Mouse (Mus musculus): ENCODE measurements at regions not wholly inside any gene's neighbourhood (a gene's known extent, or its start where the extent isn't known, plus 50 kb on each side); places are given as distances from the start of the nearest gene placed in this dataset.

GRCm38 (mm10) chr14:98833230-98833999 lies 160.7 kb downstream of the Rpl36a-ps1 start:
- DNase-seq = no peak

DNA sequence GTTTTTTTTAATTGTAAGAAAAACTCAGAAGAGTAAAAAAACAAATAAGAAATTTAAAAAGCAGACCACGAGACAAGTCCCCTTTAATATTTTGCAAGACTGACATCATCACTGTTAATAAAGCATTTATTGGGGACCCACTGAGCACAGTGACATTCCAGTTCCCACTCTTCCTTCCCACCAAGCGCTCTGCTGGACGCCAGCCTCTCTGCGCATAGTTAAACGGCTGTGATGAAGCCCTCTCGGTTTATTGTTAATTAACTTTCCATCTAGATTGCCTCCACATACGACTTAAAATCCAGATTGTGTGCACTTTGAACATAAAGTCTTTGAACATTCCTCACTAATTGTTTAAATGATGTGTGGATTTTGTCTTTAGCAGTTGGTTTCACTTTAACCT lies 161.7 kb downstream of the Rpl36a-ps1 start:
- DNase-seq = no peak

GRCm38 (mm10) chr14:98829958-98830633 lies 164.0 kb downstream of the Rpl36a-ps1 start:
- no peak for DNase-seq

GRCm38 (mm10) chr14:98827490-98827889 lies 166.6 kb downstream of the Rpl36a-ps1 start:
- no peak for DNase-seq

DNA sequence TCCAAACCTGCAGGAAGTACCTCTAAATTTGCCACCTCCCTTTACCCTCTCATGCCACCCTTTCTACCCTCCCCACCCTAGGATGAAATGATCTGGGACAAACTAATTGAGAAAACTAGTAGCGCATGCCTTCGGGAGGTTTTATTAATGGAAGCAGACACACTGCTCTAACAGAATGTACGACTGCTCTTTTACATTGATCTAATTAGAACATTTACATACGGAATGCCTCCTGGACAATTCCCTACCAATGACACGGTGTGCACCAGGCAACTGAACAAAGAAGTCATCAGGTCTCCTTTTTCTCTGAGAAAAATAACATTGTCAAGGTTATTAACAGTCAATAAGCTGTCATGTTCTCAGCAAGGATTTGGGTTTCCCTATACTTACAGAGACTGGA lies 180.5 kb downstream of the Rpl36a-ps1 start:
- no peak for DNase-seq

GRCm38 (mm10) chr14:98810259-98811042 lies 183.7 kb downstream of the Rpl36a-ps1 start:
- DNase-seq = no peak

- no peak for DNase-seq
These were observed 186.0 kb downstream of the Rpl36a-ps1 start for GRCm38 (mm10) chr14:98808117-98808516.

DNA sequence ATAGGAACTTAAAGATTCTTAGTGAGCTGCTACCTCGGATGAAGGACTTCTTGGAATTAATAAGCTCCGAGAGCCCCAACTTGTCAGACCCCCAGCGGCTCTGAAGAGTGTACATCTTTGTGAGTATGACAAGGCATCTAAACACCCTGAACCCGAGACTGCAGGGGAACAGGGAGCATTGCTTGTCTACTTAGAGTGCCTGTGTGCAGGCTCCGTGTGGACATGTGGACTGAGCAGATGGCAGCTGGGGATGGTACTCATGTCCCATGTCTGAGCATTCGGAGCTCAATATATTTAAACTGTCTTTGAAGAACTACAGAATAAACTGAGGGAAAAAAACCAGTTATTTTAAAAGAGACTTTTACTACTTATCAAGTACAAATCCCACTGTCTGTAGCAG lies 189.1 kb downstream of the Rpl36a-ps1 start:
- DNase-seq = no peak

DNA sequence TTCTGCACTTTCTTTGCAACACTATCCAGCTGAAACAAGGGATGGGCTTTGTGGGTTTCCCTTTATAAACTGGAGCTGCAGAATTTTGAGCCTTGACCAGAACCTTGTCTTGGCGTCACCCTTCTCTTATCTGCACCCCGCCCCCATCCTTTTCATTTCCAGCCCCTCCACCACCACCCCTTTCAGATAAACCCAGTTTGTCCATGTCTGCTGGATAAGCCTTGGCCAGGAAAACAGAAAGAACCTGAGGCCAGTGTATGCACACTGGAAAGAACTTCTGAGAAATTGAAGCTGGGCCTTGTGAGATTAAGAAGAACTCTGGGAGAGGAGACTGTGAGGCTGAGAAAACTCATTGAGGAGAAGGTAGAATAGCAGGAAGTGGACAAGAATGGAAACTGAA lies 192.8 kb downstream of the Rpl36a-ps1 start:
- DNase-seq = no peak

- no peak for DNase-seq
These were observed 202.1 kb downstream of the Rpl36a-ps1 start for GRCm38 (mm10) chr14:98791970-98792369.

DNA sequence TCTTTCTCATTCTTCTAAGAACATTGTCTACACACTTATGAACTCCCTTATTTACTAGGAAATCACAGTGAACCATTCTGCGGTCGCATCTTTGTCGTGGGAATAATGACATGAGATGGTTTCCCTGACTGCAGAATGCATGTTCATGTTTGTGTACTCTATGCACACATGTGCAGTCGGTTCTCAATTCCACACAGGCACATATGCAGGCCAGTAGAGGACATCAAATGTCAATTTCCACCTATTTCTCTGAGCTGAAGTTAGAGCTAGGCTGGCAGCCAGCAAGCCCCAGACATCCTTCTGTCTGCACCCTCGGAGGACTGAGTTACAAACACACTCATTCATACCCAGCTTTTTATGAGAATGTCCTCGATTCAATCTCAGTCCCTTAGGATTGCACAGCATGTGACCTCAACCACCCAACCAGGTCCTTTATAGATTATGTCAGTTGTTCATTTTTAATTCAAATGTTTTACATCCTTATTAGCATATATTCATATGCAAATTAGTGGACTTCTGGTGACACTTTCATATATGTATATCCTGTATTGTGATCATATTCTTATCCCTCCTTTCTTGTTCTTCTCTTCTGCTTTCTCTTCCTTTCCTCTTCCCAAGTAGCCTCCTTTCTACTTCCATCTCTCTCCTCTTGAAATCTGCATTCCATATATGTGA lies 202.7 kb downstream of the Rpl36a-ps1 start:
- no peak for DNase-seq

DNA sequence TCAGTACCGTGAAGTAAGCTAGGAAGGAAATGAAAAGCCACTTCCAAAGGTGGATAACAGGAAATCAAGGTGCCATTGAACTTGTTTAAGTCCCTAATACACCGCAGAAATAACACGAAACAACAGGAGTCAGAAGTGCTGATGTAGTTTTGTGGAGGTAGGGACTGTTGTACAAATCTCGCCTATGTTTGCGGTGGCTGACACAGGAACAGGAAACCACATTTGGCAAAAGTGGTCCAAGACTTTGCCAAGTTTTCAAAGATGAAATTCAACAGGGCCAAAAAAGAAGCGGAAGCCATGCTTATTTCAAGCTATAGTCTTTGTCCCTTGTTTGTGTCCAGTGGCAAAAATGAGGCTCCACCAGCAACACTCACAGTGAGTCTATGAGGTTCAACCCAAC lies 204.3 kb downstream of the Rpl36a-ps1 start:
- DNase-seq = no peak

- no peak for DNase-seq
These were observed 212.4 kb downstream of the Rpl36a-ps1 start for GRCm38 (mm10) chr14:98781711-98782110.

DNA sequence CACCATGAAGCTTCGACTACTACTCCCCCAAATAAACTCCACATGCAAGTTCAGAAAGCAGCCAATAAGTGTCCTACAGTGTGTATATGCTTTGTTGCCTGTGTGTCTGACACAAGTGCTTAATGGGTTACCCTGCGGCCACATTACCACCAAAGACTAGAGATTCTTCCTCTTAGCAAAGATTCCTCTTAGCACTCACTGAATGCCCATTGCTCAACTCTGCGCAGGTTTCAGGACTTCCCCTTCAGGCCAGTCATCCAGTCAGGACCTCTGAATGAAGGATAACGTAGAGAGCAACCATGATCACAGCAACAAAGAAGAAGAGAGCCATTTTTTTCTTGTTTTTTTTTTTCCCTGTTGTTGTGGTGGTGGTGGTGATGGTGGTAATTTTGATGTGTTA lies 222.0 kb downstream of the Rpl36a-ps1 start:
- DNase-seq = no peak

DNA sequence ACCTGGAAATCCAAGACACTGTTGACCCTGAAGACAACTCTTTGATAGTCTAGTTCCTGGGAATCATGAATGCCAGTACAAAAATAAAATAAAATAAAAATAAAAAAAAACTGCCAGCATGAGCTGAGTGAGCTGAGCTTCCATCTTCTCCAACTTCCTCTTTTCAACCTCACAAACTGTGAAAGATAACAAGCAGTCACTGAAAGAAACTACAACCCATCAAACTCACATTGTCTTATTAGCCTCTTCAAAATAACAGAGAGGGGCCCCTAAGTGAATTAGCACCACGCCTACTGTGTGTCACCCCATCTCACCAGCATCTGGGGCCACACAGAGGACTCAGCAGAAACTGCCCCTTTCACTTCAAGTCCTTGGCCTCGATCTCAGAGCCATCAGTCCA lies 225.3 kb downstream of the Rpl36a-ps1 start:
- no peak for DNase-seq

GRCm38 (mm10) chr14:98767481-98767880 lies 226.6 kb downstream of the Rpl36a-ps1 start:
- DNase-seq = no peak

DNA sequence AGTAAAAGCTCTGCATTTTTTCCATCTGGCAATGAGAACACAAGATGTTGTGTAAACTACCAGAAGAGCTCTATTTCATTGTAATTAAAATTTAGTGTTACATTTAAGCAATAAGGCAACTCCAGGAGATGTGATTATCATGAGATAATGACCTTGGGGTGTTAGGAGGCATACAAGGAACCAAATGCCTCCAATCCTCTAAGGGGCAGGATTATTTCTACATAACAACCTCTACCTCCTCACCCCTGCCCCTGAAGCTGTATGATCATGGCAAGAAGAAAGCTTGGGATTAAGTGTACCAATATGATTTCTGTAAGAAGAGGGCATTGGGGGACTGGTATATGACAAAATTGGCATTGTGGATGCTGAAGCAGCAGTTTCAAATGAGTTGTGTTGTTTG lies 228.8 kb downstream of the Rpl36a-ps1 start:
- no peak for DNase-seq

- no peak for DNase-seq
These were observed 243.4 kb downstream of the Rpl36a-ps1 start for GRCm38 (mm10) chr14:98750766-98751165.

DNA sequence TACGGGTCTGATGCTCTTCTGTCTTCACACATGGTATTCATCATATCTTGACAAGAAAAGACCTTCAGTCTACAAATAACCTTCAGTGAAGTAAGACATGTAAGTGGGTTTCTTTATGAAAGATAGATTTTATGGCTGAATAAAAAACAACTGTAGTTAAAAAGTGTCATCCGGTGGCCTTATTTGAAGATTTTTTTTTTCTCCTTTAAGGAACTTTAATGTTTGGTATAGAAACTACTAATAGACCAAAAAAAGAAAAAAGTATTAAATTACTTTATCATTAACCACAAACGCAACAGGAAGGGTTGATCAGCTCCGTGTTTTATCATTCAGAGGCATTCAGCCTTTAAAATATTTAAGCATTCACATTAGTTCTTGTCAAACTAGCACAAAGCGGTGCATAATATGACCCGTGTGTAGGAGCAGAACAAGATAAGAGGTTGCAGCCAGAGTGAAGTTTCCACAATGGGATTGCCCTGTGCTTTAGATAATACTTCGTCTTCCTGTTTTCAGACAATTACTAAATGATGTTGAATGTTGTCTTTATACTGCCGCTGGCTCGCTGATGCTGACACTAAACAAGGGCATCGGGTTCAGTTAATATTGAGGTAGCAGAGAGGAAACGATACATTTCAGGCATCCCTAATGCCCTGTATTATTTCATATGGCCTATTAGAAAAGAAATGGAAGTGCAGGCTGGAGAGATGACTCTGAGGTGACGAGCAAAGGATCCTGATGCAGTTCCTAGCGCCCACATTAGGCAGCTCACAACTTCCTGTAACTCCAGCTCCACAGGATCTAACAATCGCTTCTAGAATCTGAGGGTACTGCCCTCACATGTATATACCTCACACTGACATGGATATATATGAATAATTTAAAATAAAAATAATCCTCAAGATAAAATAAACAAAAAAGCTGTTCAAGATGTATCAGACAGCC lies 244.8 kb downstream of the Rpl36a-ps1 start:
- no peak for DNase-seq

- DNase-seq = no peak
These were observed 246.9 kb downstream of the Rpl36a-ps1 start for GRCm38 (mm10) chr14:98747159-98747775.

GRCm38 (mm10) chr14:98730375-98730774 lies 263.7 kb downstream of the Rpl36a-ps1 start:
- DNase-seq = no peak
